Mouse (Mus musculus): Measurements from ENCODE around the gene Olfr1120.
"Not testable (repeated sequence)": the region's sequence is repeated elsewhere in the genome, so short reads cannot be mapped to it uniquely, and the experiment has no call there.

The Olfr1120 gene

DNA sequence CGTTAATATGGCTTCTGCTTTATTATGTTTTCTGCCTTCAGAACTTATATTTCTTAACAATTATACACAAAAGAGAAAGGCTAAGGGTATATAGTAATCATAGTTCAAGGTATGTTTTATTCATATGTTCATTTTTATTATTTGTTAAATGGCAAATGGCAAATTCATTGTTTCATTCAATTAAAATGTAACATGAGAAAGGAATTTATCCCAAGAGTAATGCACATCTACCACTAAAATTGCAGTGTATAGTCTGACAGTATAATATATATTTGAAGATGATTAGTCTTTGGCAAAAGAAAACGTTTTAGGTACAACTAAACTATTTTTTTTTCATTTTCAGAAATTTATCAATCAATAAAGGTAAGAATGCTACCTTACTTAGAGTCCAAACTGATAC, at the start of gene Olfr1120:
Gene Olfr1120, plus strand, starts transcription at position 301 of the 400 bp plus-strand sequence.
- in situ Hi-C loops (cut with MboI, MseI) = no loop called here

DNA sequence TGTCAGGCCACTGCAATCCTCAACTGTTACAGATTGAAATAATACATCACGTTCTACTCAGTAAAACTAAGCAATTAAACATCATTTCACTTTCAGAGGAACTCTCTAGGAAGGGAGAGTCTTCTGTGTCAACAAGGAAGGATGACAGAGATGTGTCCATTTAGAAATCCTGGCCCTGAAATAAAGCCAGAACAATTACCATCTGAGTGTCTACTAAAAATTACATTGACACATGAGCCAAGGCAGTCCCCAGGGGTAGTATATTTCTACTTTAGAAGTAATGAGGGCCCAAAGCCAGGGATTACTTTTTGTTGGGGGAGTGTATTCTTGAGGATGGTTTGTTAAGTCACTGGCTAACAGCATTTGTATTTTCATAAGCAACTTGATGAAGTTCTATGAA, 47.3 kb upstream of the Olfr1120 start, which contains the start of gene Olfr1118:
Gene Olfr1118, plus strand, starts transcription at position 301 of the 400 bp plus-strand sequence.
- in situ Hi-C loops (cut with MboI, MseI) = no loop called here

DNA sequence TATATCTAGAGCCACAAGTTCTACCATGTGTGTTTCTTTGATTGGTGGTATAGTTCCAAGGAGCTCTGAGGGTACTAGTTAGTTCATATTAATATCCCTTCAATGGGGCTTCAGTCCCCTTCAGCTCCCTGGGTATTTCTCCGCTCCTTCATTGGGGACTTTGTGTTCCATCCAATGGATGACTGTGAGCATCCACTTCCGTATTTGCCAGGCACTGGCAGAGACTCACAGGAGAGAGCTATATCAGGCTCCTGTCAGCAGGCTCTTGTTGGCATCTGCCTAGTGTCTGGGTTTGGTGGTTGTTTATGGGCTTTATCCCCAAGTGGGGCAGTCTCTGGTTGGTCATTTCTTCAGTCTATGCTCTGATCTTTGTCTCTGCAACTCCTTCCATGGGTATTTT, 5.5 kb downstream of the Olfr1120 start:
- in situ Hi-C loops (cut with MboI, MseI) = not testable (repeated sequence)

DNA sequence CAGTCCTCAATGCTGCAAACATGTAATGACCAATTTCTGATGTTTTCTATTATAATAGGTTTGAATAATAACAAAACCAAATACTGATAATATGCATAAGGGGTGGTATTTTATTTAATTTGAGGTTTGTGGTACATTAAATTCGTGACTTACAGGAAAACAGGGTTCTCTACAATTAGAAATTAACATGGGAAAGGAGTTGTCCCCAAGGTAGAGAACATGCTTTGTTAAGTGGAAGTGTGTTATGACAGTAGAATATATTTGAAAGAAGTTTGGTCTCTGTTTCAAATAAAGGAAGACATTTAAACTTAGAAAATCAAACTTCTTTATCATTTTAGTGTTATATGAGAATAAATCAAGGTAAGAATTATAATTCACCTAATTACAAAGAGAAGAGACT, 15.0 kb downstream of the Olfr1120 start, which contains the start of gene Olfr1121:
Gene Olfr1121, plus strand, starts transcription at position 301 of the 400 bp plus-strand sequence.
- in situ Hi-C loops (cut with MboI, MseI) = no loop called here

DNA sequence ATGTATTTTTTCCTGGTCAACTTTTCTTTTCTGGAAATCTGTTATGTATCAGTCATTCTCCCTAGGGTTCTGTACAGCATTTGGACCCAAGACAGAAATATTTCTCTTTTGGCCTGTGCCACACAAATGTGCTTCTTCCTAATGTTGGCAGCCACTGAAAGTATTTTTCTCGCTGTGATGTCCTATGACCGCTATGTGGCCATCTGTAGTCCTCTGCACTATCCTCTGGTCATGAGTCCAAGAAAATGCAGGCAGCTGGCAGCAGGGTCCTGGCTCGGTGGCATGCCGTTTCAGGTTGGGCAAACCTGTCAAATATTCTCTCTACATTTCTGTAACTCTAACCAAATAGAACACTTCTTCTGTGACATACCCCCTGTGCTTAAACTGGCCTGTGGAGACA, 17.1 kb downstream of the Olfr1120 start:
- in situ Hi-C loops (cut with MboI, MseI) = no loop called here

DNA sequence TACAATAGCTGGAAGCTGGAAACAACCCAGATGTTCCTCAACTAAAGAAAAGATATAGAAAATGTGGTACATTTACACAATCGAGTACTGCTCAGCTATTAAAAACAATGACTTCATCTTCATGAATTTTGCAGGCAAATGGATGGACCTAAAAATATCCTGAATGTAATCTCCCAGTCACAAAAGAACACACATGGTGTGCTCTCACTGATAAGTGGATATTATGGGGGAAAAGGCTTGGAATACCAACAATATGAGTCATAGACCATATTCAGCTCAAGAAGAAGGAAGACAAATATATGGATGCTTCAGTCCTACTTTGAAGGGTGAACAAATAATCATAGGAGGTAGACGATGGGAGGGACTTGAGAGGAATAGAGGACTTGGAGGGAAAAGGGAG, 29.3 kb downstream of the Olfr1120 start:
- in situ Hi-C loops (cut with MboI, MseI) = no loop called here

DNA sequence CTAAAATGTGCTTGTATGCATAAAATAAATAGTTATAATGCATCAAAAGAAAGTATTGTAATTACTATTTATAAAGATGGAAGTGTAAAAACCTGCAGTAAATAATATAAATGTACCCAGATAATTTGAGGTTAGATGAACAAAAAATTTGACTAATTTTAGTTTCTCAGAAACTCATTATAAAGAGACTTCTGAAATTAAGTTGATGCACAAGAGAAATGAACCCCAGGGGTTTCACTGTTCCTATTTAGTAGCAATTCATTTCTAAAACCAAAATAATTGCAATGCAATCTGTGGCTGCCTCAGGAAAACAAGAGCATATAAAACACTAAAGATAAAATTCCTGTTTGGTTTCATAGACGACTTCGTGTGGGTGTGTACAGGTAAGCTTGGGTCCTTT, 30.9 kb downstream of the Olfr1120 start, which contains the start of gene Olfr1122:
Gene Olfr1122, plus strand, starts transcription at position 301 of the 400 bp plus-strand sequence.
- in situ Hi-C loops (cut with MboI, MseI) = no loop called here

DNA sequence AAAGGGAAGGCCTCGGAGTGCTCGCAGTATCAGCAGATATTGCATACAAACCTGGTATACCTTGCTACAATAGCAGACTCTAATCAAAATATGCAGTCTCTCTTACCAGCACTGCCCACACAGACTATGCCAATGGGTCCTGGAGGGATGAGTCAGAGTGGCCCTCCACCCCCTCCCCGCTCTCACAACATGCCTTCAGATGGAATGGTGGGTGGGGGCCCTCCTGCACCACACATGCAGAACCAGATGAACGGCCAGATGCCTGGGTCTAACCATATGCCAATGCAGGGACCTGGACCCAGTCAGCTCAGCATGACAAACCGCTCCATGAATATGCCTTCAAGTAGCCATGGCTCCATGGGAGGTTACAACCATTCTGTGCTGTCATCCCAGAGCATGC, 39.0 kb downstream of the Olfr1120 start:
- in situ Hi-C loops (cut with MboI, MseI) = not testable (repeated sequence)

DNA sequence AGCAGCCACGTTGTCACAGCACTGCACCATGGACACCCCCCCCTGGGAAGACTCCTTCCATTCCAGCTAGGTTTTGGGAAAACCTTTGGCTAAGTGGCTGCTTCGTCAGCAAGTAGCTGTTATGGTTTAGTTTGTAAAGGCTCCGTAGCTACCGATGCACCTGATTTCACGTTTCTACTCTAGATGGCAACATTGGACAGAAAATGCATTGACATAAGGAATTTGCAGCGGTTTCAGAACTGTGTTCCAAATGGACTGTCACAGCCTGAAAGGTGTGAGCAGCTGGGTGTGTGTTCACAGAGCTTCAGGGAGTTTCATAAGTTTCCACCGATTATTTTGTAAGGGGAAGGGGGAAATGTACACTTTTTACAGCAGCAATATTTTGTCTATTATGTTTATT, 40.1 kb downstream of the Olfr1120 start:
- in situ Hi-C loops (cut with MboI, MseI) = not testable (repeated sequence)
